Mouse (Mus musculus) layer of hippocampus, adult 9-10 months (tissue): ENCODE results near the gene Mcoln3.

Experiments used
- DNase-seq: peaks from one replicate; pipeline ENCODE4 v3.0.0; 2022; ENCODE audit warnings: low spot score

The Mcoln3 gene

DNA sequence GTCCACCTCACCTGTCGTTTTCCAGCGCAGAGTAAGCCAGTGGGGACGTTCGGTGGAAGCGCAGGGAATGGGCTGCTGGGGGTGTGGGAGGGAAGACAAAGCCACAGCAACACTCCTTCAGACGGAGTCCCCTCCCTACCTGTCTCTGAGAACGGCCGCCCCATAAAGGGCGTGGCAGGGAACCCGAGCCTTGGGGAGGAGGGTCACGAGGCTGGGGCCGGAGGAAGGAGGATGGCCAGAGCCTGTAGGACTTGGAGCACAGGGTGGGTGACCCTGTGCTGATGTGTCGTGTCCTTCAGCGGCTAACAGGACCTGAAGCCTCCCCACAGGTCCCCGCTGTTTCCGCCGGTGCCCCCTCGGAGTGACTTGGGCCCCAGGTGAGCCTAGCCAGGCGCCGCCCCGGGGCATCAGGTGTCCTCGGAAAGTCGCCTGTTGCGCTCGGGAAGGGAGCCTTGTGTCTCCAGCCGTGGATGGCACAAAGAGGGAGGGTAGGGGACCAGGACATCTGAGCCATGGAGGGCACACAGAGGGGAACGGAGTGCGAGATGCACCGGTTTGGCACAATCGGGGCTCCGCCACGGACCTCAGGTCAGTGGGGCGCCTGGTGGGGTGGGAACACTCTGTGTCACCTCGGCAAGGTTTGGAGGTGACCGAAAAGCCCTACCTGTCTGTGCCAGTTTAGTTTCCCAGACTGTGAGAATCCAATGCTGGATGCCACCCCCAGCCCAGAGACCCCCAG lies at the start of gene Mcoln3:
Gene Mcoln3, plus strand, starts transcription at position 193 of the 739 bp plus-strand sequence.
- no peak for DNase-seq

GRCm38 (mm10) chr3:146069276-146069675 lies 48.0 kb upstream of the Mcoln3 start:
- no peak for DNase-seq

GRCm38 (mm10) chr3:146072780-146073179 lies 44.5 kb upstream of the Mcoln3 start:
- no peak for DNase-seq

DNA sequence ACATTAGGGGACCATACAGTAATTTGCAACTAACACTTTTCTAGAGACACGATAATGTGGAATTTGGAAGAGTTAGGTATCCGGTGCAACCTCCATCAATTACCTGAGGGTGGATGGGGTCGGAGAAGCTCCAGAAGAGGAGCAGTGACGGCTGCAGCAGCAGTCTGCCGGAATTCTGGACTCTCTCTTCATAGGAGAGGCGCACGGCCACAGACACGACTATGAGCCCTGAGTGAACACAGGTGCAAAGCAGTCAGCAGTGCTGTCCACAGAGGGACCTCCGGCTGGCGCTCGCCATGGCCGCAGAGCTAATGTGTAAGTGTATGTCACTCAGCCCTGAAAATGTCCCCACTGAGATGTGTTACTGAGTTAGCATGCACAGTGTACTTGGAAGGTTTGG lies 37.0 kb upstream of the Mcoln3 start:
- no peak for DNase-seq

- DNase-seq: no peak
These were observed 26.1 kb upstream of the Mcoln3 start for GRCm38 (mm10) chr3:146090988-146091657.

GRCm38 (mm10) chr3:146095066-146095465 lies 22.2 kb upstream of the Mcoln3 start:
- no peak for DNase-seq

DNA sequence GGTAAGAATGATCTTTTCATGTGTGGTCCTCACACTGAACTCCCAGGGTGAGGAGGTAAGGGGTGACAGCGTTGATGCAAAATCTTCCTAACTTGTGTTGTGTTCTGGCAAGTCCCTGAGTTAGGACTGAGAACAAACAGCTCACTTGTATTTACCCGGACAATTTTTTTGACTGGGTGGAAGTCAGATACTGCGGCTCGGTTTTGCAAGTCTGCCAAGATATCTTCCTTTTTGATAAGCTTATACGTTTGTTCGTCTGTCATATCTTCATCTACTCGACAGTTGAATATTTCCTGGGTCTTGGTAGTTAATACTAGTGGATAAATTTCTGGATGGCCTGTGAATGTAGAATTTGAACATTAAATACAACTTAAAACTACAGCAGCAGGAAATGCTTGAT lies 20.3 kb upstream of the Mcoln3 start:
- no peak for DNase-seq

GRCm38 (mm10) chr3:146097861-146098260 lies 19.4 kb upstream of the Mcoln3 start:
- no peak for DNase-seq

GRCm38 (mm10) chr3:146099925-146100324 lies 17.3 kb upstream of the Mcoln3 start:
- DNase-seq: no peak

DNA sequence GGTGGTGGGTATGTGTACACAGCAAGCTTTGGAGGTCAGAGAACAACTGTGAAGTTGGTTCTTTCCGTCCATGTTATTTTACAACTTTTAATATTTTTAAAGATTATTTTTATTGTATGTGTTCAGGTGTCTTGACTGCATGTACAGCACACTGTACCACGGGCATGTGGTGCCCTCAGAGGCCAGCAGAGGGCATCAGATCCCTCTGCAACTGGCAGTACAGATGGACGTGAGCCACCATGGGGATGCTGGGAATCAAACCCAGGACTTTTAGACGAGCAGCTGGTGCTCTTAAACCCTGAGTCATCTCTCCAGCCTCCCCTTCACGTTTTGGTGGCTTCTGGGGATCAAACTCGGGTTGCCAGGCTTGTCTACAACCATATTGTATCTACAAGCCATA lies 15.2 kb upstream of the Mcoln3 start:
- DNase-seq: no peak

GRCm38 (mm10) chr3:146107116-146107849 lies 10.0 kb upstream of the Mcoln3 start:
- DNase-seq: no peak

- DNase-seq: peak; percentile 72
These were observed 9.2 kb upstream of the Mcoln3 start, which contains the start of gene Wdr63 for GRCm38 (mm10) chr3:146107921-146108571. Wdr63 (minus strand) TSS chr3:146108130.

- no peak for DNase-seq
These were observed 8.3 kb upstream of the Mcoln3 start for GRCm38 (mm10) chr3:146108945-146109344.

GRCm38 (mm10) chr3:146110358-146110757 lies 6.9 kb upstream of the Mcoln3 start:
- no peak for DNase-seq

- DNase-seq: no peak
These were observed 6.3 kb upstream of the Mcoln3 start for GRCm38 (mm10) chr3:146110916-146111315.

DNA sequence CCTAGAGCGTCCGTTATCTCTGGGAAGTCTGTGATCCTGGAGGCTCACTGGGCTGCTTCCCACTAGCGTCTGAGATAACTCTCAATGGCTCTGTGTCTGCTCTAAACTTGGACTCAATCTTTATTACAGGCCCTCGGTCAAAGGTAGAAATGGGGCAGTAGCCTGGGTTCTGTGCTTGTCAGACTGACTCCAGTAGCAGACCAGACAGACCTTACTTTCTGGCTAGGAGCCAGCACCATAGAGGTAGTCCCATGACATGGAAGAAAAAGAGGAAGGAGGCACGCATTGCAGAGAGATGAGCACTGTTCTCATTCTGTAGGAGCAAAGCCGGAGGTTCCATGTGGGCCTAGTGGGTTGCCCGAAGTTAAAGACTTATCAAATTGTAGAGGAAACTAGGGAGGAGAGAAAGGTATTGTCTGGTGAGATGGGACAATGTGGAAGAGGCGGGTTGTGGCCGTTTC lies 777 bp downstream of the Mcoln3 start:
- no peak for DNase-seq

DNA sequence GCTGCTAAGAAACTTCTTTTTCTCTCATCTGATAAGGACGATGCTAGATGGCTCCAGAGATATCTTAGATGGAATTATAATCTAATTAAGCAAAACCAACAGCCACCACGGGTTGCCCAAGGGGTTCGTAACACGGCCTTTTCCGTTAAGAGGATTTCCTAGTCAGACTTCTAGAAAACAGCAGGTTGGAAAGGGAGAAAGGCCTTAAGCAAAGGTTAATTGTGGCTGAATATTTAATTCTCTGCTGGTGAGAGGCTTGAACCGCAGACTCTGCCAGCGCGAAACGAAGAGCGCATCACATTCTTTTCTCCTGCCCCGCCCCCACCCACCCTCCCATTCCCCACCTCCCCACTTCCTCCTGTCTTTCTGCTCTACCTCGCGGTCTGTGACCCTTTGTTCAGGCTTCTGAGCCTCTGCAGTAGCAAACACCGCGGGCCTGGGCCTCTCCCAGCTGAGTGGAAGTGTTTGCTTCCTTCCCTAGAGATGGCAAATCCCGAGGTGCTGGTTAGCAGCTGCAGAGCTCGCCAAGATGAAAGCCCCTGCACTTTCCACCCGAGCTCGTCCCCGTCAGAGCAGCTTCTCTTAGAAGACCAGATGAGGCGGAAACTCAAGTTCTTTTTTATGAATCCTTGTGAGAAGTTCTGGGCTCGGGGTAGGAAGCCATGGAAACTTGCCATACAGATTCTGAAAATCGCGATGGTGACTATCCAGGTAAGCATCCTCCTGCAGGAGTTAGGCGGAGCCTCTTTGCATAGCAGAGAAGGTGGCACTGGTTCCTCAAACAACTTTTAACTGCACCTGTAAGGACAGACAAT lies 4.3 kb downstream of the Mcoln3 start:
- no peak for DNase-seq

- DNase-seq: no peak
These were observed 4.8 kb downstream of the Mcoln3 start for GRCm38 (mm10) chr3:146122125-146122420.

DNA sequence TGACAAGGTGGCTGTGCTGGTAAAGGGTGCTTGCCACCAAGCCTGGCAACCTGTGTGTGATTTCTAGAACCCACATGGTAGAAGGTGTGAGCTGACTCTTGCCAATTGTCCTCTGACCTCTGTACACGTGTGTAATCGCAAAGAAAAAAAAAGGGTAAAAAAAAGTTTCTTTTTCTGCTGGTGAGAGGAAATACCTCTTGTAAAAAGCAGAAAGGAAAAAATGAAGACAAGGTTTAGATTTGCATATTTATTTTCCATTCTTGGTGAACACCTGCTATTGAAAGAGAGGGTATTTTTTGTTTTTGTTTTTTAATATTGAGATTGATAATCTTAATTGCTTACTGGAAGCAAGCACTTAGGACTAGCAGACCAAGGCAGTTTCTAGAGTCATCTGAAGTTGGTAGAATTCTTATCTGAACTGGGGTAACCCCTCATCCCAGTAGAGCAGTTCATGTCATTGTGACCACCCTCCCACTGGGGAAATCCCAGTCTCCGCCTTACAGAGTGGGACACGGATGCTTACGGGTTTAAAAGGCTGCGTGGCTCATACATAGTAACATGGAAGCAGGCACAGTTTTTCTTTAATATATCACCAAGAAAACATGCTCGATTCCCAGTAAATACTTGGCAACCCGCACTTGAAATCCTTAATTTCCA lies 5.7 kb downstream of the Mcoln3 start:
- no peak for DNase-seq

DNA sequence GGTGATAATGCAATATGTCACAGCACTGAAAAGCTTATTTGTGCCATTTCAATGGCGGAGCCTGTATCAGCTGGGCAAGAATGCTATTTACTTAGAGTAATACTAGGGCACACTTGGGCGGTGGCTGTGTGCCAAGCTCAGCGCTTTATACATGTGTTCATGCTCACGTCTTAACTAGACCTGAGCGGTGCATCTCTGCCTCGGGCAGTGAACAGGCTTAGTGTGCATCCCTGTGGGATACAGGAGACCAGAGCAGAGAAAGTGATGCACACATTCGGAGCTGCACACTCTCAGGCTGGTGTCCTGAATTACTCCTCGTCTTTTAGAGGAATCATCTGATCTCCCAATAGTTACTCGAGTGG lies 6.2 kb downstream of the Mcoln3 start:
- DNase-seq: no peak

GRCm38 (mm10) chr3:146127205-146127604 lies 10.0 kb downstream of the Mcoln3 start:
- DNase-seq: no peak
